Mouse (Mus musculus) granulocyte monocyte progenitor cell, adult 5-6 weeks (primary cell): ENCODE measurements around the gene Olfr441. TPM values are rescaled to one million over a fixed set of nuclear protein-coding genes. Genes with fewer than 3 reads are reported as not detected.
"Not testable (repeated sequence)": the region's sequence is repeated elsewhere in the genome, so short reads cannot be mapped to it uniquely, and the experiment has no call there.

ENCODE experiments used
- ATAC-seq: replicated peaks from 2 replicates; pipeline ENCODE4 v1.8.0; 2016; ENCODE audit warnings: mild to moderate bottlenecking, moderate TSS enrichment, inconsistent platforms; ENCODE audit not compliant: poor library complexity, severe bottlenecking
- total RNA-seq, 2 experiments: library from RNA; stranded (forward) in 1 of 2; stranded (reverse) in 1 of 2; fragments of 200-712, 200-1000 nt in 1 of 2; fragments of >200 nt in 1 of 2; fragmentation: Nextera tagmentation in 1 of 2; gene quantifications; 2 replicates each; pipeline ENCODE4 v1.2.3; 2014 to 2017

The Olfr441 gene
- total RNA-seq (2014; fragmentation: Nextera tagmentation), result not detected in 2 replicates
- total RNA-seq (2017), result not detected in 2 replicates

DNA sequence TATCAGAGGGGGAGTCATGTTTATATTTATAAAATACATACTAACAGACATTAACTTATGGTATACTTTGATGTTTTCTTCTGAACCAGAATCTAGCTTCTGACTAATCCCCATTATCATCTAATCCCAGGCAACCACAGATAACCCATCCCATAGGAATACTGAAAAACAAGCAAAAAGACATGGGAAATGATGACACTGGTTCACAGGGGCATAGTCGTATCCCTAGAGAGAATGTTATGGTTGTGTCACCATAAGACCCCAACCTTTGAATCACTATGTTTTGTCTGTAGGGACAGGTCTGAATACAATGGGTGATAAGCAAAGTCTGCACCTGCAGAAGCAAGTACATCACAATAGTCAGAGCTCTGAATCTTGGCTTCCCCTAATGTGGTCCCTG is at the start of gene Olfr441:
TSS of gene Olfr441 (plus strand) at position 301 of the 400 bp plus-strand sequence.
- ATAC-seq, result not testable (repeated sequence)

- no peak for ATAC-seq
Measured at GRCm38 (mm10) chr6:43078750-43079149, 27.4 kb upstream of the Olfr441 start.

DNA sequence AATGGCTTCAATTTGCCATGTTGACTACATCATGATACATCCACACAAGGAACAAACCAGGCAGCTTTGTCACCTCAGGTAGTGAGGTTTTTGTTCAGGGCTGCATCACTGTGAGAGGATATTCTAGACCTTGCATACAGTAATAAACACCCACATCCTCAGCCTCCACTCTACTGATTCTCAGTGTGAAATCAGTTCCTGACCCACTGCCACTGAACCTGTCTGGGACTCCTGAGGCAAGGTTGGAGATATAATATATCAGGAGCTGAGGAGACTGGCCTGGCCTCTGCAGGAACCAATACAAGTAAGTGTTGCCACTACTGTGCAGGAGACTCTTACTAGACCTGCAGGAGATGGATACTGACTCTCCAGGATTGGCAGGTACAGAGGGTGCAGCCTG is 24.8 kb upstream of the Olfr441 start:
- not testable (repeated sequence) for ATAC-seq

DNA sequence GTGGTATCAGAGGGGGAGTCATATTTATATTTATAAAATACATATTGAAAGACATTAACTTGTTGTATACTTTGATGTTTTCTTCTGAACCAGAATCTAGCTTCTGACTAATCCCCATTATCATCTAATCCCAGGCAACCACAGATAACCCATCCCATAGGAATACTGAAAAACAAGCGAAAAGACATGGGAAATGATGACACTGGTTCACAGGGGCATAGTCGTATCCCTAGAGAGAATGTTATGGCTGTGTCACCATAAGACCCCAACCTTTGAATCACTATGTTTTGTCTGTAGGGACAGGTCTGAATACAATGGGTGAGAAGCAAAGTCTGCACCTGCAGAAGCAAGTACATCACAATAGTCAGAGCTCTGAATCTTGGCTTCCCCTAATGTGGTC is 40.1 kb downstream of the Olfr441 start, which contains the start of gene Olfr237-ps1:
TSS of gene Olfr237-ps1 (plus strand) at position 301 of the 400 bp plus-strand sequence.
- not testable (repeated sequence) for ATAC-seq

- ATAC-seq, result no peak
Measured at GRCm38 (mm10) chr6:43159502-43159901, 53.3 kb downstream of the Olfr441 start.

DNA sequence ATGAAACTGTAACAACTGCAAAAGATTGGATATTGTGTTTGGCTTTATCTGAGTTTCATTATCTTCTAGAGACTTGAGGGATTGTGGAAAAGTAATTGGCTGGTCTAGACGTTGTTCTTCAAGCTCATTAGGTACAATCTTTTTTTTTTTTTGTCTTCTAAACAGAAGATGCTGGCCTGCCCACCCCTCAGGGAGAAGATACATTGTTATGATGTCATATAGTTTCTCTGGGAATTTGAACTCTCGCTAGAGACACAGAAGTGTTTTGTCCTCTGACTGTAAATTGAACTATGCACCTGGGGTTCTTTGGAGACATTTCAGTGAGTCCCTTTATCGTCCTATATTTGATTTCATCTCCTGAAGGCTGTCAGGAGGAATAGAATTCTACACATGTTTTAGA is 56.8 kb downstream of the Olfr441 start, which contains the start of gene Olfr437:
TSS of gene Olfr437 (plus strand) at position 301 of the 400 bp plus-strand sequence.
- no peak for ATAC-seq

- ATAC-seq, result no peak
Measured at GRCm38 (mm10) chr6:43167246-43167645, 61.1 kb downstream of the Olfr441 start.

Other genes with a start within 250 kb of the Olfr441 start
- gene Olfr448, start 215.9 kb upstream of the Olfr441 start, total RNA-seq (2014; fragmentation: Nextera tagmentation), result not detected in 2 replicates
- not detected in 2 replicates for gene Olfr448, start 215.9 kb upstream of the Olfr441 start, total RNA-seq (2017)
- not detected in 2 replicates for gene Olfr447, start 197.5 kb upstream of the Olfr441 start, total RNA-seq (2014; fragmentation: Nextera tagmentation)
- not detected in 2 replicates for gene Olfr447, start 197.5 kb upstream of the Olfr441 start, total RNA-seq (2017)
- not detected in 2 replicates for gene Olfr446, start 185.0 kb upstream of the Olfr441 start, total RNA-seq (2014; fragmentation: Nextera tagmentation)
- gene Olfr446, start 185.0 kb upstream of the Olfr441 start, total RNA-seq (2017), result not detected in 2 replicates
- not detected in 2 replicates for gene Olfr444, start 157.3 kb upstream of the Olfr441 start, total RNA-seq (2014; fragmentation: Nextera tagmentation)
- not detected in 2 replicates for gene Olfr444, start 157.3 kb upstream of the Olfr441 start, total RNA-seq (2017)
- gene Olfr237-ps1, start 40.2 kb downstream of the Olfr441 start, total RNA-seq (2014; fragmentation: Nextera tagmentation), result not detected in 2 replicates
- not detected in 2 replicates for gene Olfr237-ps1, start 40.2 kb downstream of the Olfr441 start, total RNA-seq (2017)
- not detected in 2 replicates for gene Olfr437, start 56.9 kb downstream of the Olfr441 start, total RNA-seq (2014; fragmentation: Nextera tagmentation)
- not detected in 2 replicates for gene Olfr437, start 56.9 kb downstream of the Olfr441 start, total RNA-seq (2017)
- not detected in 2 replicates for gene Olfr13, start 65.8 kb downstream of the Olfr441 start, total RNA-seq (2014; fragmentation: Nextera tagmentation)
- gene Olfr13, start 65.8 kb downstream of the Olfr441 start, total RNA-seq (2017), result not detected in 2 replicates
- gene Olfr435, start 90.8 kb downstream of the Olfr441 start, total RNA-seq (2014; fragmentation: Nextera tagmentation), result not detected in 2 replicates
- gene Olfr435, start 90.8 kb downstream of the Olfr441 start, total RNA-seq (2017), result not detected in 2 replicates
- gene Olfr434, start 106.7 kb downstream of the Olfr441 start, total RNA-seq (2014; fragmentation: Nextera tagmentation), result not detected in 2 replicates
- not detected in 2 replicates for gene Olfr434, start 106.7 kb downstream of the Olfr441 start, total RNA-seq (2017)
- gene Olfr47, start 125.2 kb downstream of the Olfr441 start, total RNA-seq (2014; fragmentation: Nextera tagmentation), result not detected in 2 replicates
- not detected in 2 replicates for gene Olfr47, start 125.2 kb downstream of the Olfr441 start, total RNA-seq (2017)
- 2.0 and 2.5 TPM in 2 replicates for gene Arhgef5, start 159.2 kb downstream of the Olfr441 start, total RNA-seq (2014; fragmentation: Nextera tagmentation)
- 1.4 and 2.2 TPM in 2 replicates for gene Arhgef5, start 159.2 kb downstream of the Olfr441 start, total RNA-seq (2017)
- not detected in 2 replicates for gene Nobox, start 203.2 kb downstream of the Olfr441 start, total RNA-seq (2014; fragmentation: Nextera tagmentation)
- not detected in 2 replicates for gene Nobox, start 203.2 kb downstream of the Olfr441 start, total RNA-seq (2017)